Comparison of ENCODE assay signal across 20 mouse cellular contexts in the genomic region with DNA sequence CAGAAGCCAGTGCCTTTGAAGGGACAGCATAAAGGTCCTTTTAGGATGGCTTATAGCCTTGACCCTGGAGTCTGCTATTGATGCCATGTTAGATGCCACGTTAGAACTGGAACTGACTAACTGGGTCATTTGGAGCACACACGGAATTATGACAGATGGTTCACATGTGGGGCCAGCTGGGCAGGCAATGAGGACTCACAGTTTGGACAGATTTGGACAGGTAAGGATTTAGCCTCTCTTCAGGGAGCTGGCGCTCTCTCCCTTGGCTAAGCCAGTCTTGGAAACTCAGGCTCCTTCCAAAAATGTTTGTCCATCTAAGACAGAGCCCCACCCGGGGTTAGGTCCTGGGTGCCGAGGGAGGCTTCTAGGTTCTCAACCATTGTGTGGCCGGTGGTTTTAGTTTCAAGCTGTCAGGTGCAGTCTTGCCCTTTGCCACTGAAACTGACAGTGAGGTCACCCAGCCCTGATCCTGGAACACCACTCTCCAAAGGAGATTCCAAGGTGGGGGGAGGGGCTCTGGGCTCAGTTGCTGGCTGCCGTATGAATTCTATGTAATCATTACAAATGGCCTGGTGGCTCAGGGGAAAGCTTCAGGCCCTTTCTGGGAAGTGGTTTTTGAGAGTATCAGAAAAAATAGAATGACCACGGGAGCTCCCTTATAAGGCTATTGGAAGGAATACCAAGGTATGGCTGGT.
DNase-seq lines count a peak whose midpoint lies in the region; ATAC-seq lines count a peak whose summit lies in the region.
"Had no signal": no experiment of that assay in that cellular context is flagged by ENCODE, and none has a peak within 500 bp of the region (broad histone marks: within the 10 kb centered on the region; RNA-seq: fewer than 3 reads in every experiment).

No protein-coding gene starts in this region.

- H3K4me3 ChIP-seq in intestine, embryonic 15.5 days (replicated peaks) = no peak overlapping the region
- H3K4me3 ChIP-seq in midbrain, embryonic 14.5 days (replicated peaks; ENCODE audit: low read depth, low read length) = no peak overlapping the region
- H3K4me3 ChIP-seq: embryonic facial prominence, embryonic 10.5 days; forebrain, embryonic 13.5 days; gastrocnemius, adult 2 months; hindbrain, embryonic 13.5 days had no signal

- peak; percentile 55 for ATAC-seq in cerebellum, adult (ENCODE audit: insufficient number of reproducible peaks, low FRiP score, low TSS enrichment)
- ATAC-seq in intestine, embryonic 15.5 days = no peak
- ATAC-seq in midbrain, embryonic 14.5 days (ENCODE audit: low FRiP score, low TSS enrichment) = no peak
- ATAC-seq: CD4-positive, CD25-positive, alpha-beta regulatory T cell, adult 4 months; forebrain, embryonic 13.5 days; intestine, embryonic 16.5 days had no signal

- no peak for DNase-seq in cerebellum, postnatal 4 days (ENCODE audit: low spot score in 2 of 2)
- peak; percentile 83 to 85 for DNase-seq in cerebellum, adult 18-20 months
- DNase-seq in cerebellum, adult 9-11 months = peak; percentile 92
- peak; percentile 83 to 84 for DNase-seq in cerebellum, postnatal 36 days
- DNase-seq in embryo, embryonic 10.5 days (ENCODE audit: low spot score) = no peak
- DNase-seq in midbrain, embryonic 14.5 days = no peak
- DNase-seq: adrenal gland, postnatal 10 days; B cell, adult 2 months; gastrocnemius, adult 2 months; gastrocnemius, postnatal 25 days; heart, adult 11 months; heart, postnatal 10 days; kidney, adult 2 months had no signal

- H3K4me1 ChIP-seq in intestine, embryonic 15.5 days (replicated peaks) = peaks cover 10% of the 10 kb centered on the region
- no peaks in the 10 kb centered on the region for H3K4me1 ChIP-seq in midbrain, embryonic 14.5 days (ENCODE audit: control insufficient read depth, insufficient read depth, low read length)
- H3K4me1 ChIP-seq: forebrain, embryonic 13.5 days had no signal

- H3K9me3 ChIP-seq in intestine, embryonic 15.5 days = no peaks in the 10 kb centered on the region
- no peaks in the 10 kb centered on the region for H3K9me3 ChIP-seq in midbrain, embryonic 14.5 days (ENCODE audit: control insufficient read depth, low read length)
- H3K9me3 ChIP-seq: embryonic facial prominence, embryonic 10.5 days; forebrain, embryonic 13.5 days; hindbrain, embryonic 13.5 days had no signal

- no peak overlapping the region for H3K9ac ChIP-seq in intestine, embryonic 15.5 days
- H3K9ac ChIP-seq in midbrain, embryonic 14.5 days (replicated peaks; ENCODE audit: low read length) = no peak overlapping the region
- H3K9ac ChIP-seq: forebrain, embryonic 13.5 days; hindbrain, embryonic 13.5 days had no signal

- H3K27ac ChIP-seq in intestine, embryonic 15.5 days = no peak overlapping the region
- no peak overlapping the region for H3K27ac ChIP-seq in midbrain, embryonic 14.5 days (replicated peaks; ENCODE audit: low read depth, low read length)
- H3K27ac ChIP-seq: embryonic facial prominence, embryonic 10.5 days; forebrain, embryonic 13.5 days; gastrocnemius, adult 2 months; hindbrain, embryonic 13.5 days had no signal

- H3K36me3 ChIP-seq in intestine, embryonic 15.5 days = no peaks in the 10 kb centered on the region
- no peaks in the 10 kb centered on the region for H3K36me3 ChIP-seq in midbrain, embryonic 14.5 days (ENCODE audit: control insufficient read depth, insufficient read depth, low read length)
- H3K36me3 ChIP-seq: hindbrain, embryonic 13.5 days had no signal

- no peak overlapping the region for H3K4me2 ChIP-seq in intestine, embryonic 15.5 days (replicated peaks)
- H3K4me2 ChIP-seq in midbrain, embryonic 14.5 days (ENCODE audit: low read length) = no peak overlapping the region
- H3K4me2 ChIP-seq: forebrain, embryonic 13.5 days; hindbrain, embryonic 13.5 days had no signal

- no peaks in the 10 kb centered on the region for H3K27me3 ChIP-seq in intestine, embryonic 15.5 days (replicated peaks)
- no peaks in the 10 kb centered on the region for H3K27me3 ChIP-seq in midbrain, embryonic 14.5 days (ENCODE audit: control insufficient read depth, insufficient read depth, low read length)
- H3K27me3 ChIP-seq: forebrain, embryonic 13.5 days; hindbrain, embryonic 13.5 days had no signal

- 70% methylated on average over 8 of the region's 8 CpGs for WGBS in intestine, embryonic 15.5 days
- WGBS in midbrain, embryonic 14.5 days = 84% methylated on average over 8 of the region's 8 CpGs

Comparison
In these comparisons a context has a peak if more than half of its experiments do, and no peak if none do; other contexts are left out.
1. DNase-seq: peak in cerebellum, adult 18-20 months (2 of 2), cerebellum, adult 9-11 months (single experiment) and cerebellum, postnatal 36 days (2 of 2); none in cerebellum, postnatal 4 days (0 of 2), embryo, embryonic 10.5 days (single experiment) and midbrain, embryonic 14.5 days (single experiment).